Mouse (Mus musculus): ENCODE measurements around the gene Olfr170.
"Not testable (repeated sequence)": the region's sequence is repeated elsewhere in the genome, so short reads cannot be mapped to it uniquely, and the experiment has no call there.

The Olfr170 gene

DNA sequence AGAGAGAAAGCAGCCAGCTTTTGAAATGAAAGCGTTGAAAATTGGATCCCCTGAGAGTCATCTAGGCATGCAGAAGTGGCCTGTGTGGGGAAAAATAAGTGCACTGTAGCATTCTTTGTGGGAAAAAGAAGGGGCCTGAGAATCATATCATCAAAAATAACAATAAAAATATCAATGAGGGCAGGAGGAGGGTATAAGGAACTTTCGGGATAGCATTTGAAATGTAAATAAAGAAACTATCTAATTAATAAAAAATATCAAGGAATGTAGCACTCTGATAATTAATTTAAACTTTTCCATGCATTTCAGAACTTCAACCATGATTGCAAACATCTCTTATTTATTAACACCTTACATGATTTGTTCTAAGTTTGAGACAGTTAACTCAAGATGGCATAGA lies at the start of gene Olfr170:
Gene Olfr170, minus strand, starts transcription at position 101 of the 400 bp plus-strand sequence.
- DNase-seq (ENCODE audit: low spot score in 2 of 2), result not testable (repeated sequence)

- DNase-seq (ENCODE audit: low spot score in 2 of 2), result no peak
These were observed 18.1 kb upstream of the Olfr170 start, which contains the start of gene Olfr171 for GRCm38 (mm10) chr16:19629816-19630215. TSS of gene Olfr171 (minus strand) at chr16:19629916.

DNA sequence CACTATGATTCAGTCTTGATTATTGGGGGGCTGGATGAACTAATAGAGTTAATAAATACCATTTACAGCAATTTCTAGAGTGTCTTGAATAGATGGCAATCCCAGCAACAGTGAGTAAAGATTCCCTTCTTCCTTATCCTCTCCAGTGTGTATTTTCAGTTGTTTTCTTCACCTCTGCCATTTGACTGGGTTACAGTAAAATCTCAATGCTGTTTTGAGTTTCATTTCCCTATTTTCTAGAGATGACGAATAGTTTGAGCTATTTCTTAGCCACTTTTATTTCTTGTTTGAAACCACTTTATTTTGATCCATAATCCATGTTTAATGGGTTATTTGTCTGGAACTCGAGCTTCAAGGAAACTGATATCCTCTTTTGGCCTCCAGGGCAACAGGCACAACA lies 8.5 kb downstream of the Olfr170 start:
- DNase-seq (ENCODE audit: low spot score in 2 of 2), result no peak

DNA sequence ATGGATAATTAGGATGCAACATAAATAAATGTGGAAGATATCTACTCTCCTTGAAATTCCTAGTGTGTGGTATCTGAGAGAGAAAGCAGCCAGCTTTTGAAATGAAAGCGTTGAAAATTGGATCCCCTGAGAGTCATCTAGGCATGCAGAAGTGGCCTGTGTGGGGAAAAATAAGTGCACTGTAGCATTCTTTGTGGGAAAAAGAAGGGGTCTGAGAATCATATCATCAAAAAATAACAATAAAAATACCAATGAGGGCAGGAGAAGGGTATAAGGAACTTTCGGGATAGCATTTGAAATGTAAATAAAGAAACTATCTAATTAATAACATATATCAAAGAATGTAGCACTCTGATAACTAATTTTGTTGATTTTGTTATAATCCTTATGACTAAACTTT lies 40.0 kb downstream of the Olfr170 start, which contains the start of gene Olfr169:
Gene Olfr169, minus strand, starts transcription at position 101 of the 400 bp plus-strand sequence.
- not testable (repeated sequence) for DNase-seq (ENCODE audit: low spot score in 2 of 2)

Data from frontal cortex, postnatal 14 days (tissue).